Mouse (Mus musculus) heart, postnatal 0 days (tissue): ENCODE results near the gene Hoxc9. TPM values are rescaled to one million over a fixed set of nuclear protein-coding genes. Genes with fewer than 3 reads are reported as not detected.

Experiments
- ATAC-seq: fragments of 200-750 bp; cut with Nextera tagmentation; 2 replicates; pipeline ENCODE4 v1.8.0; 2017; ENCODE audit warnings: low read depth, moderate number of reproducible peaks, moderate library complexity; ENCODE audit not compliant: insufficient read depth
- DNase-seq: peaks from one replicate; pipeline ENCODE4 v3.0.0-alpha.2; 2016; ENCODE audit warnings: low spot score
- H3K27ac ChIP-seq: fragments of 300-500 bp; sonication (generic); 2 replicates; pipeline ENCODE4 v1.5.1; 2014; ENCODE audit warnings: low read depth, mild to moderate bottlenecking
- H3K27me3 ChIP-seq: fragments of 300-500 bp; sonication (generic); 2 replicates; pipeline ENCODE4 v1.6.1; 2014; ENCODE audit warnings: low read length, mixed read lengths; ENCODE audit not compliant: control insufficient read depth, insufficient read depth
- H3K36me3 ChIP-seq: fragments of 300-500 bp; sonication (generic); replicated peaks from 2 replicates; pipeline ENCODE4 v1.6.1; 2014; ENCODE audit warnings: low read length, mixed read lengths; ENCODE audit not compliant: control insufficient read depth, insufficient read depth
- H3K4me1 ChIP-seq: fragments of 300-500 bp; sonication (generic); 2 replicates; pipeline ENCODE4 v1.6.1; 2014; ENCODE audit warnings: antibody characterized with exemption; ENCODE audit not compliant: control insufficient read depth, insufficient read depth
- H3K4me2 ChIP-seq: fragments of 300-500 bp; sonication (generic); 2 replicates; pipeline ENCODE4 v1.6.1; 2014; ENCODE audit warnings: low read depth, mild to moderate bottlenecking, low read length, moderate library complexity
- H3K4me3 ChIP-seq: fragments of 300-500 bp; sonication (generic); 2 replicates; pipeline ENCODE4 v1.5.1; 2014; ENCODE audit warnings: low read depth, low read length
- H3K9ac ChIP-seq: fragments of 300-500 bp; sonication (generic); replicated peaks from 2 replicates; pipeline ENCODE4 v1.6.1; 2014; ENCODE audit warnings: low read depth, low read length, mixed read lengths
- H3K9me3 ChIP-seq: fragments of 300-500 bp; sonication (generic); replicated peaks from 2 replicates; pipeline ENCODE4 v1.6.1; 2016; ENCODE audit warnings: low read length; ENCODE audit not compliant: control insufficient read depth
- CTCF ChIP-seq: IDR thresholded peaks from 2 replicates; pipeline ENCODE4 v1.5.1; 2016; ENCODE audit warnings: antibody characterized with exemption, control low read depth, low read depth
- EP300 ChIP-seq: IDR thresholded peaks from 2 replicates; pipeline ENCODE4 v1.6.1; 2016; ENCODE audit warnings: antibody characterized with exemption, low read depth
- WGBS: fragments of 180-500 bp; shearing (Covaris S2); extraction: QIAGEN DNeasy Blood & Tissue Kit; methylation state at CpG from one replicate; pipeline ENCODE4 v1.1.7; 2014; 5-methylcytosine and 5-hydroxymethylcytosine counted together
- polyA plus RNA-seq: library from polyadenylated mRNA; unstranded; fragments of >200 nt; fragmentation: Nextera tagmentation; extraction: Ambion mirVana; gene quantifications from 2 replicates; pipeline ENCODE4 v1.2.1, GENCODE M21; 2015
- total RNA-seq: library from RNA; depleted of rRNA; stranded (reverse); fragments of >200 nt; gene quantifications from 2 replicates; pipeline ENCODE4 v1.2.3, GENCODE M21; 2014; ENCODE audit warnings: low replicate concordance

Gene Hoxc9
- total and polyA plus RNA-seq, 2 experiments from 2014 or later, result not detected

GRCm38 (mm10) chr15:102987124-102987833, 11.0 kb downstream of the Hoxc9 start:
- Histone ChIP-seq H3K4me3 (no peak overlapping the region), H3K4me2 (no peak overlapping the region), H3K9me3 (no peaks in the 10 kb centered on the region), H3K9ac (no peak overlapping the region), H3K27ac (no peak overlapping the region), H3K36me3 (no peaks in the 10 kb centered on the region), H3K27me3 (peaks cover 98% of the 10 kb centered on the region), H3K4me1 (no peaks in the 10 kb centered on the region)
- WGBS, result 3% methylated on average over 21 of the region's 21 CpGs
- DNase-seq (peak; percentile 87), ATAC-seq (peak; percentile 71)
- no peak for TF ChIP-seq EP300
- peak; percentile 93 for TF ChIP-seq CTCF

- Histone ChIP-seq H3K27me3 (peaks cover 98% of the 10 kb centered on the region), H3K4me3 (no peak overlapping the region), H3K9ac (no peak overlapping the region), H3K9me3 (no peaks in the 10 kb centered on the region), H3K27ac (no peak overlapping the region), H3K4me2 (no peak overlapping the region), H3K4me1 (no peaks in the 10 kb centered on the region), H3K36me3 (no peaks in the 10 kb centered on the region)
- TF ChIP-seq EP300 (no peak), CTCF (no peak)
- WGBS, result 25% methylated on average over 5 of the region's 5 CpGs
- DNase-seq, result no peak
- ATAC-seq, result no peak
Measured at GRCm38 (mm10) chr15:102988078-102988477, 11.8 kb downstream of the Hoxc9 start.

DNA sequence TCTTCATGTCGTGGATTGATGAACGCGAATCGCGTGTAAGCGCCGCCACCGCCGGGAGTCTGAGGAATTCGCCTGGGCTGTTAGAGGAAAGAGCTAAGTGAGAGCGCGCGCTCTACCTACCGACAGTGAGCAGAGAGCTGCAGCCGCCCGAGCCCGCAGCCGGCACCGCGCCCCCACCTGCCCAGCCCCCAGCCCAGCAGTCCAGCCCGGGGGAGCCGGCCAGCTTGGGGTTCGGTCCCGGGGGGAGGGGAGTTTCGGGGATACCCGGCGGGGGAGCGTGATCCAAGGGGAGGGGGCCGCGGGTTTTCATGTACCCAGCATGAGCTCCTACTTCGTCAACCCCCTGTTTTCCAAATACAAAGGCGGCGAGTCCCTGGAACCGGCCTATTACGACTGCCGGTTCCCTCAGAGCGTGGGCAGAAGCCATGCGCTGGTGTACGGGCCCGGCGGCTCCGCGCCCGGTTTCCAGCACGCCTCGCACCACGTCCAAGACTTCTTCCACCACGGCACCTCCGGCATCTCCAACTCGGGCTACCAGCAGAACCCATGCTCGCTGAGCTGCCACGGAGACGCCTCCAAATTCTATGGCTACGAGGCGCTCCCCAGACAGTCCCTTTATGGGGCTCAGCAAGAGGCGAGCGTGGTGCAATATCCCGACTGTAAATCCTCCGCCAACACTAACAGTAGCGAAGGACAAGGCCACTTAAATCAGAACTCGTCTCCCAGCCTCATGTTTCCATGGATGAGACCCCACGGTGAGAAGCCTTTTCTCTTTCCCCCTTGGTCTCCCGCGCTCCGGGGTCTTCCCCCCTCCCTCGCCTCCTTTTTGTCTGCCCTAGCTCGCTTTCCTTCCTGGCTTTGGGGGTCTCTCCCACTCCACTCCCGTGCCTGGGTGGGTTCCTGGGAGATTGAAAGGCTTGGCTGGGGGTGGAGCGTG, 14.5 kb downstream of the Hoxc9 start, which contains the start of gene Hoxc8:
Gene Hoxc8 (plus strand): TSS at position 147 of the 937 bp plus-strand sequence.
- Histone ChIP-seq H3K4me2 (no peak within 1 kb of the TSS), H3K9me3 (no peaks in the 10 kb centered on the region), H3K36me3 (no peaks in the 10 kb centered on the region), H3K27me3 (peaks cover 98% of the 10 kb centered on the region), H3K4me1 (no peaks in the 10 kb centered on the region), H3K9ac (no peak within 1 kb of the TSS), H3K27ac (no peak within 1 kb of the TSS), H3K4me3 (peak within 1 kb of the TSS; percentile 10; the same call in 1 of the 2 replicates)
- TF ChIP-seq CTCF (no peak), EP300 (no peak)
- DNase-seq (no peak), ATAC-seq (no peak)
- WGBS, result 3% methylated on average over 69 of the region's 69 CpGs

DNA sequence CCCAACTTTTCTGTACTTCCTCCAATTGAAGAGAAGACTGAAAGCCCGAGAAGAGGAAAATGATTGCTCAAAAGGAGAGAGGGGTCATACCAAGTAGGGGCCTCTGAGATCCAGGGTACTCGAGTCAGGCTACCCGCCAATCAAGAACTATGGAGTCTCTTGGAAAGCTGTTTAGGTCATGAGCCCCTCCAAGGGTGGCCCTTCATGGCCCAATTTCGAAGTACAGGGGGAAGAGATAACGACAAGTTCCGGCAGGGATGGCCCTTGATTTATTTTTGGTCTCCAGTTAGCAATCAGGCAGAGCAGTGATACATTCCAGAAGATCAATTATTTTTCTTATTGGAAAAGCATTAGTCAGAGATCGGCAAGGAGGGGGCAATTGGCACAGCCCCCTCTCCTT, 15.5 kb downstream of the Hoxc9 start:
- Histone ChIP-seq H3K4me2 (no peak overlapping the region), H3K4me1 (no peaks in the 10 kb centered on the region), H3K27me3 (peaks cover 98% of the 10 kb centered on the region), H3K9ac (no peak overlapping the region), H3K4me3 (no peak overlapping the region), H3K9me3 (no peaks in the 10 kb centered on the region), H3K36me3 (no peaks in the 10 kb centered on the region), H3K27ac (no peak overlapping the region)
- ATAC-seq (no peak), DNase-seq (no peak)
- TF ChIP-seq EP300 (no peak), CTCF (no peak)
- 3% methylated on average over 7 of the region's 7 CpGs for WGBS

DNA sequence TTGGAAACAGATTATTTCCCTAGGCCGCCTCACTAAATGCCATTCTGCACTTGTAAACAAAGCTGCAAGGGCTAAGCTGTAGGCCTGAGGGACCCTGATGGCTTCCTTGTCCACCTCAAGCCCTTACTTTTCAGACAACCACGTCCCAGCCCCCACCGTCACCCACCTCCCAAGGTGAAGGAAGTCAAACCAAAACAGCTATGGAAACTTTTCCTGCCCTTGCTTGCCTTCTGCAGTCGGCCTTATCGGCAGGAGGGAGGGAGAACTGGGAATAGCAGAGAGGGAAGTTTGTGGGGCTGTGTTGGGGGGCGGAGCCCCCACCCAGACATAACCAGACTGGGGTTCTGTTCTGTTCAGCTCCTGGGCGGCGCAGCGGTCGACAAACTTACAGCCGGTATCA, 16.0 kb downstream of the Hoxc9 start:
- Histone ChIP-seq H3K4me2 (no peak overlapping the region), H3K9me3 (no peaks in the 10 kb centered on the region), H3K9ac (no peak overlapping the region), H3K27ac (no peak overlapping the region), H3K4me1 (no peaks in the 10 kb centered on the region), H3K4me3 (no peak overlapping the region), H3K27me3 (peaks cover 98% of the 10 kb centered on the region), H3K36me3 (no peaks in the 10 kb centered on the region)
- 2% methylated on average over 11 of the region's 11 CpGs for WGBS
- ATAC-seq (no peak), DNase-seq (no peak)
- TF ChIP-seq CTCF, result no peak
- no peak for TF ChIP-seq EP300
